Mouse (Mus musculus): ENCODE measurements around the gene Cbx2.

DNA sequence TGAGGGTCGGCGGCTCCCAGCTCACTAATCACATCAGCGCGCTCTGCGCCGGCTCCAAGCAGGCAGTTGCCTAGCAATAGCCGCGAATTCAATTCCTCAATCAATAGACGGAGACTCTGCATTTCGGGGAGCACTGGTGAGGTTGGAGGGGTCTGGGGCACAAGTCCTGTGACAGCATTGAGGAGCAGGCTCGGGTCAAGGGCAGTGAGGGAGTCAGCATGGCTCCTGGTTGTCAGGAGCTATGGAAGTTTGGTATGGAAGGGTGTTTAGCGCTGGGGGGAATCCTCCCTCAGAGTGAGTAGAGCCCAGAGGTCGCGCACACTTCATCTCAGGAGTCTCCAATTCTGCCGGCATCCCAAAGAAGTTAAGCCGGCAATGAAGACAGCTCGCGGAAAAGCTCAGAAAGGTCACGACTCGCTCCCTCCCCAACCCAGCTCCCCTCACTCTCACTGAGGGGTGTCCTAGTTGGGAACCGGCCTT is 13.0 kb downstream of the Cbx2 start:
- no peak for TF ChIP-seq GATA1 (IDR thresholded peaks at IDR 0.05; ENCODE audit: borderline replicate concordance, low read length)
- TF ChIP-seq FLI1 (IDR thresholded peaks at IDR 0.05; ENCODE audit: low read length), result no peak

All from megakaryocyte, embryonic 14.5 days (primary cell).